Mouse (Mus musculus): ENCODE results near the gene Rasa2.

GRCm38 (mm10) chr9:96589346-96589745 is 42.1 kb downstream of the Rasa2 start:
- TF ChIP-seq POLR2A (IDR thresholded peaks at IDR 0.05; ENCODE audit: insufficient read length, low read depth) (no peak), POLR2AphosphoS2 (IDR thresholded peaks at IDR 0.05; ENCODE audit: insufficient read length, low read depth) (no peak), TCF3 (IDR thresholded peaks at IDR 0.05; ENCODE audit: insufficient read length, low read depth) (no peak), USF1 (IDR thresholded peaks at IDR 0.05; ENCODE audit: low read depth) (no peak), MAX (IDR thresholded peaks at IDR 0.05; ENCODE audit: low read depth) (no peak), MYOG (IDR thresholded peaks at IDR 0.05; ENCODE audit: control insufficient read depth in 1 of 3, insufficient read depth in 1 of 3, insufficient read length in 2 of 3, low read depth in 2 of 3) (no peak)
